Mouse (Mus musculus) midbrain, embryonic 15.5 days (tissue): ENCODE results near the gene Lonp1. TPM values are rescaled to one million over a fixed set of nuclear protein-coding genes. Genes with fewer than 3 reads are reported as not detected.
"Not testable (repeated sequence)": the region's sequence is repeated elsewhere in the genome, so short reads cannot be mapped to it uniquely, and the experiment has no call there.

ENCODE experiments used
- ATAC-seq: fragments of 200-750 bp; cut with Nextera tagmentation; replicated peaks from 2 replicates; pipeline ENCODE4 v1.8.0; 2017; ENCODE audit warnings: moderate TSS enrichment
- H3K27ac ChIP-seq: fragments of 300-500 bp; sonication (generic); 2 replicates; pipeline ENCODE4 v1.5.1; 2015; ENCODE audit warnings: mild to moderate bottlenecking, inconsistent platforms
- H3K27me3 ChIP-seq: fragments of 300-500 bp; sonication (generic); replicated peaks from 2 replicates; pipeline ENCODE4 v1.6.1; 2015; ENCODE audit warnings: inconsistent platforms
- H3K36me3 ChIP-seq: fragments of 300-500 bp; sonication (generic); replicated peaks from 2 replicates; pipeline ENCODE4 v1.6.1; 2015; ENCODE audit warnings: inconsistent platforms
- H3K4me1 ChIP-seq: fragments of 300-500 bp; sonication (generic); 2 replicates; pipeline ENCODE4 v1.6.1; 2015; ENCODE audit warnings: inconsistent platforms
- H3K4me2 ChIP-seq: fragments of 300-500 bp; sonication (generic); 2 replicates; pipeline ENCODE4 v1.6.1; 2015; ENCODE audit warnings: inconsistent platforms, mild to moderate bottlenecking, moderate library complexity
- H3K4me3 ChIP-seq: fragments of 300-500 bp; sonication (generic); 2 replicates; pipeline ENCODE4 v1.5.1; 2015; ENCODE audit warnings: mild to moderate bottlenecking, inconsistent platforms
- H3K9ac ChIP-seq: fragments of 300-500 bp; sonication (generic); 2 replicates; pipeline ENCODE4 v1.6.1; 2015; ENCODE audit warnings: mild to moderate bottlenecking, inconsistent platforms
- H3K9me3 ChIP-seq: fragments of 300-500 bp; sonication (generic); 2 replicates; pipeline ENCODE4 v1.6.1; 2016; ENCODE audit warnings: inconsistent platforms
- WGBS: fragments of 180-500 bp; shearing (Covaris S2); methylation state at CpG from one replicate; pipeline ENCODE4 v1.1.7; 2015; ENCODE audit warnings: mixed read lengths; 5-methylcytosine and 5-hydroxymethylcytosine counted together
- polyA plus RNA-seq: library from polyadenylated mRNA; unstranded; fragments of >200 nt; fragmentation: Nextera tagmentation; extraction: Ambion mirVana; gene quantifications from 2 replicates; pipeline ENCODE4 v1.2.1, GENCODE M21; 2015

Gene Lonp1
- polyA plus RNA-seq, 1 experiment from 2014 or later = 48.9 TPM

GRCm38 (mm10) chr17:56615792-56616191 lies 10.9 kb downstream of the Lonp1 start:
- WGBS = 88% methylated on average over 4 of the region's 4 CpGs
- no peak for ATAC-seq
- peaks cover 35% of the 10 kb centered on the region for H3K36me3 ChIP-seq
- H3K27ac ChIP-seq = no peak overlapping the region
- no peak overlapping the region for H3K9ac ChIP-seq
- no peak overlapping the region for H3K4me3 ChIP-seq
- no peaks in the 10 kb centered on the region for H3K27me3 ChIP-seq
- peaks cover 14% of the 10 kb centered on the region for H3K4me1 ChIP-seq
- no peaks in the 10 kb centered on the region for H3K9me3 ChIP-seq
- no peak overlapping the region for H3K4me2 ChIP-seq

- H3K4me3 ChIP-seq = no peak overlapping the region
- no peak overlapping the region for H3K9ac ChIP-seq
Measured at GRCm38 (mm10) chr17:56615136-56615784, 11.4 kb downstream of the Lonp1 start.

GRCm38 (mm10) chr17:56614391-56615135 lies 12.1 kb downstream of the Lonp1 start:
- peak overlapping the region; percentile 71 for H3K4me2 ChIP-seq
- H3K36me3 ChIP-seq = peaks cover 24% of the 10 kb centered on the region
- H3K9me3 ChIP-seq = no peaks in the 10 kb centered on the region
- peak overlapping the region; percentile 56 for H3K4me3 ChIP-seq
- no peaks in the 10 kb centered on the region for H3K27me3 ChIP-seq
- 33% methylated on average over 14 of the region's 14 CpGs for WGBS
- peaks cover 22% of the 10 kb centered on the region for H3K4me1 ChIP-seq
- ATAC-seq = no peak
- H3K9ac ChIP-seq = peak overlapping the region; percentile 62
- no peak overlapping the region for H3K27ac ChIP-seq

More at GRCm38 (mm10) chr17:56615136-56615784, 11.4 kb downstream of the Lonp1 start:
- H3K27ac ChIP-seq = no peak overlapping the region
- 91% methylated on average over 11 of the region's 11 CpGs for whole genome bisulfite sequencing
- peak overlapping the region; percentile 71; the same call in 1 of the 2 replicates for H3K4me2 ChIP-seq
- ATAC-seq = no peak
- peaks cover 20% of the 10 kb centered on the region for H3K4me1 ChIP-seq
- no peaks in the 10 kb centered on the region for H3K9me3 ChIP-seq
- H3K36me3 ChIP-seq = peaks cover 31% of the 10 kb centered on the region
- no peaks in the 10 kb centered on the region for H3K27me3 ChIP-seq

- peaks cover 18% of the 10 kb centered on the region; the same call in 1 of the 2 replicates for H3K36me3 ChIP-seq
- H3K9ac ChIP-seq = peak overlapping the region; percentile 62
- under 1% methylated on average over 26 of the region's 26 CpGs for WGBS
- peak overlapping the region; percentile 56 for H3K4me3 ChIP-seq
- H3K4me1 ChIP-seq = peaks cover 26% of the 10 kb centered on the region
- H3K27me3 ChIP-seq, H3K9me3 ChIP-seq, ATAC-seq: not testable (repeated sequence)
- peak overlapping the region; percentile 71 for H3K4me2 ChIP-seq
- H3K27ac ChIP-seq = peak overlapping the region; percentile 90
Measured at GRCm38 (mm10) chr17:56613893-56614292, 12.8 kb downstream of the Lonp1 start.

GRCm38 (mm10) chr17:56613236-56613844 lies 13.3 kb downstream of the Lonp1 start, which contains the start of gene Rpl36:
Rpl36 (plus strand) TSS chr17:56613416.
- H3K4me2 ChIP-seq = peak within 1 kb of the TSS; percentile 71
- peak within 1 kb of the TSS; percentile 56 for H3K4me3 ChIP-seq
- under 1% methylated on average over 52 of the region's 52 CpGs for WGBS
- no peaks in the 10 kb centered on the region for H3K27me3 ChIP-seq
- H3K9ac ChIP-seq = peak within 1 kb of the TSS; percentile 62
- H3K4me1 ChIP-seq = peaks cover 31% of the 10 kb centered on the region
- ATAC-seq = peak; percentile 55
- H3K36me3 ChIP-seq = peaks cover 12% of the 10 kb centered on the region; the same call in 1 of the 2 replicates
- peak within 1 kb of the TSS; percentile 90 for H3K27ac ChIP-seq
- H3K9me3 ChIP-seq = no peaks in the 10 kb centered on the region

GRCm38 (mm10) chr17:56612565-56612939 lies 14.1 kb downstream of the Lonp1 start:
- not testable (repeated sequence) for H3K9ac ChIP-seq, H3K27ac ChIP-seq, ATAC-seq, H3K36me3 ChIP-seq, H3K9me3 ChIP-seq, H3K27me3 ChIP-seq, H3K4me3 ChIP-seq, H3K4me2 ChIP-seq
- peaks cover 37% of the 10 kb centered on the region for H3K4me1 ChIP-seq
- 78% methylated on average over 10 of the region's 10 CpGs for WGBS

- Histone ChIP-seq H3K27me3 (no peaks in the 10 kb centered on the region), H3K4me1 (peaks cover 37% of the 10 kb centered on the region)
- 12% methylated on average over 14 of the region's 14 CpGs for WGBS
Measured at GRCm38 (mm10) chr17:56611861-56612564, 14.7 kb downstream of the Lonp1 start.

GRCm38 (mm10) chr17:56611323-56611722 lies 15.4 kb downstream of the Lonp1 start:
- no peak overlapping the region for H3K9ac ChIP-seq
- H3K27ac ChIP-seq = no peak overlapping the region
- 69% methylated on average over 2 of the region's 2 CpGs for WGBS
- H3K4me1 ChIP-seq = peaks cover 37% of the 10 kb centered on the region
- peaks cover 16% of the 10 kb centered on the region for H3K36me3 ChIP-seq
- no peak overlapping the region for H3K4me2 ChIP-seq
- no peak for ATAC-seq
- H3K4me3 ChIP-seq = no peak overlapping the region
- H3K27me3 ChIP-seq = no peaks in the 10 kb centered on the region
- H3K9me3 ChIP-seq = no peaks in the 10 kb centered on the region

More at GRCm38 (mm10) chr17:56611861-56612564, 14.7 kb downstream of the Lonp1 start:
- Histone ChIP-seq H3K9ac (no peak overlapping the region), H3K4me2 (no peak overlapping the region), H3K9me3 (no peaks in the 10 kb centered on the region), H3K27ac (no peak overlapping the region), H3K4me3 (no peak overlapping the region), H3K36me3 (peaks cover 13% of the 10 kb centered on the region; the same call in 1 of the 2 replicates)
- no peak for ATAC-seq

GRCm38 (mm10) chr17:56609452-56610171 lies 17.1 kb downstream of the Lonp1 start, which contains the start of gene 2410015M20Rik:
2410015M20Rik (minus strand) TSS chr17:56609771.
- H3K9me3 ChIP-seq = no peaks in the 10 kb centered on the region

GRCm38 (mm10) chr17:56608699-56609098 lies 18.0 kb downstream of the Lonp1 start:
- Histone ChIP-seq H3K9ac (peak overlapping the region; percentile 50), H3K36me3 (peaks cover 39% of the 10 kb centered on the region), H3K4me2 (peak overlapping the region; percentile 76), H3K4me3 (peak overlapping the region; percentile 58), H3K27me3 (no peaks in the 10 kb centered on the region), H3K4me1 (peaks cover 24% of the 10 kb centered on the region), H3K27ac (peak overlapping the region; percentile 75; the same call in 1 of the 2 replicates), H3K9me3 (no peaks in the 10 kb centered on the region)
- 59% methylated on average over 5 of the region's 5 CpGs for WGBS
- no peak for ATAC-seq

More at GRCm38 (mm10) chr17:56609452-56610171, 17.1 kb downstream of the Lonp1 start, which contains the start of gene 2410015M20Rik:
- peak within 1 kb of the TSS; percentile 75 for H3K27ac ChIP-seq
- peak within 1 kb of the TSS; percentile 50 for H3K9ac ChIP-seq
- peaks cover 30% of the 10 kb centered on the region for H3K36me3 ChIP-seq
- peak; percentile 90 for ATAC-seq
- H3K4me2 ChIP-seq = peak within 1 kb of the TSS; percentile 76
- WGBS = under 1% methylated on average over 44 of the region's 44 CpGs
- H3K4me1 ChIP-seq = peaks cover 31% of the 10 kb centered on the region
- peak within 1 kb of the TSS; percentile 58 for H3K4me3 ChIP-seq
- no peaks in the 10 kb centered on the region for H3K27me3 ChIP-seq

- no peak for ATAC-seq
- Histone ChIP-seq H3K27ac (no peak overlapping the region), H3K9ac (no peak overlapping the region), H3K27me3 (no peaks in the 10 kb centered on the region), H3K9me3 (no peaks in the 10 kb centered on the region), H3K36me3 (peaks cover 51% of the 10 kb centered on the region), H3K4me2 (no peak overlapping the region), H3K4me3 (no peak overlapping the region), H3K4me1 (peaks cover 24% of the 10 kb centered on the region)
- WGBS = 75% methylated on average over 3 of the region's 3 CpGs
Measured at GRCm38 (mm10) chr17:56607521-56608062, 19.1 kb downstream of the Lonp1 start.
